Mouse (Mus musculus): ENCODE results near the gene Spryd4.
"Not testable (repeated sequence)": the region's sequence is repeated elsewhere in the genome, so short reads cannot be mapped to it uniquely, and the experiment has no call there.

The Spryd4 gene

DNA sequence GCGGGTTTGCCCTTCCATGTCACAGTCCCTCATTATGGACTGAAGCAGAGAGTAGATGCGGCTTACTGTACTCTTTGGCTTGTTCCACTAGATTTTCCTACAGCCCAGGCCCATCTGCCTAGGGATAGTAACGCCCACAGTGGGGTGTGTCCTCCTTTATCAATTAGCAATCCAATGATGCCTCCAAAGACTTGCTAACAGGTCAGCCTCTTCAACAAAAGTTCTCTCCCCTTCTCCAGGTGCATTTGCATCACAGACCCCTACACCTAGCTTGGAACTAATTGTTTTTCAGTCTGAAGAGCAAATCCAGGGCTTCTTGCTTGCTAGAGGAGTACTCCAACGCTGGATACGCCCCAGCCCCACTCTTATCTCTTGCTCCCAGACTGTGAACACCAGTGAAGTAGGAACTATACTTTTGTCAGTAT, 24.4 kb downstream of the Spryd4 start:
- no peak for ATAC-seq (ENCODE audit: low TSS enrichment)

DNA sequence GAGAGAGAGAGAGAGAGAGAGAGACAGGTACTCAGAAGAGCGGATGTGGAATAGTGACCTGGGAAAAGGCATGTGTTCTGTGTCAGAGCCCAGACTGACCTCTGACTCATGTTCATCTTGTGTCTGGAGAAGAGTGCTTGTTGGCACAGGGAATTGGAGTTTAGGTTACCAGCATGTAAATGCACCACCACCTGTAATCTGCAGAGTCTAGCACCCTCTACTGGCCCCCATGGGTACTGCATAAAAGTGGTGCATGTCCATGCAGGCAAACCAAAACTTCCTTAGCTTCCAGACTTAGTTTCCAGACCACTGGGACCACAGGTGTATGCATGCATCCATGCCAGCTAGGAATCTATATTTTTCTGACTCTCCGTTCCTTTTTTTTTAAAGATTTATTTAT, 25.6 kb downstream of the Spryd4 start:
- ATAC-seq (ENCODE audit: low TSS enrichment), result no peak; the same call in 1 of the 2 replicates

DNA sequence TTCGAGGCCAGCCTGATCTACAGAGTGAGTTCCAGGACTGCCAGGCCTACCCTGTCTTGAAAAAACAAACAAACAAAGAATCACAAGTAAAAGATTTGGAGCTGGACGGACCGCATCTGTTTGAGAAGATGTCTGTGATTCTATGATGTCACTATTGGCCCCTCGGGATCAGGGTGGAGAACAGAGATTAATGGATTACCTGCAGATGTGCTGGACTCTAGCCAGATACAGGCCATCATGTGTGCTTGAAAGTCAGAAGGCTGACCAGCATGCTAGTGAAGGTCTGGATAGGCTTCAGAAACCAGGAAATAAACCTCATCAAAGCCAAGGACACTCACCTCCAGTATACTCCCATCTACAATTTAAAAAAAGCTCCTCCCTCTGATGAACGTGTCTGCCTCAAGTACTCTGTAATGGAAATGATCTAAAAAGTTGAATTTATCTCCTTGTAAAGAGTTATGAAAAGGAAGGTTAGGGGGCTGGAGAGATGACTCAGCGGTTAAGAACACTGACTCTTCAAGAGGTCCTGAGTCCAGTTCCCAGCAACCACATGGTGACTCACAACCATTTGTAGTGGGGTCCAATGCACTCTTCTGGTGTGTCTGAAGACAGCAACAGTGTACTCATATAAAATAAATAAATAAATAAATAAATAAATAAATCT, 26.2 kb downstream of the Spryd4 start:
- no peak for ATAC-seq (ENCODE audit: low TSS enrichment)

DNA sequence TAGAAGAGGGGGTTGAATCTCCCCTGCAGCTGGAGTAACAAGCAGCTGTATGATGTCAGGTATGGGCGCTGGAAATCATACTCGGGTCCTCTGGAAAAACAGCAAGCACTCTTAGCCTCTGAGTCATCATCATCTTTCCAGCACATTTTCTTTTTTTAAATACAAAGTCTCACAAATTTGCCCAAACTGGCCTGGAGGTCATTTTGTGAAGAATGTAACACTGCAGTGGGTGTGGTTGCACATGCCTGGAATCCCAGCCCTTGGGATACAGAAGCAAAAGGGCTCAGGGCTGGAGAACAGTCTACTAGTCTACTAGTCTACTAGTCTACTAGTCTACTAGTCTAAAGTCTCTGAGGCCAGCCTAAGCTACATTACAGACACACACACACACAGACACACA, 27.3 kb downstream of the Spryd4 start:
- ATAC-seq (ENCODE audit: low TSS enrichment), result no peak

GRCm38 (mm10) chr10:128179989-128180388, 31.6 kb downstream of the Spryd4 start, which contains the start of gene Rbms2:
TSS of gene Rbms2 (minus strand) at chr10:128180297.
- no peak for ATAC-seq (ENCODE audit: low TSS enrichment)

- no peak for ATAC-seq (ENCODE audit: low TSS enrichment)
These were observed 34.3 kb downstream of the Spryd4 start for GRCm38 (mm10) chr10:128177316-128177715.

DNA sequence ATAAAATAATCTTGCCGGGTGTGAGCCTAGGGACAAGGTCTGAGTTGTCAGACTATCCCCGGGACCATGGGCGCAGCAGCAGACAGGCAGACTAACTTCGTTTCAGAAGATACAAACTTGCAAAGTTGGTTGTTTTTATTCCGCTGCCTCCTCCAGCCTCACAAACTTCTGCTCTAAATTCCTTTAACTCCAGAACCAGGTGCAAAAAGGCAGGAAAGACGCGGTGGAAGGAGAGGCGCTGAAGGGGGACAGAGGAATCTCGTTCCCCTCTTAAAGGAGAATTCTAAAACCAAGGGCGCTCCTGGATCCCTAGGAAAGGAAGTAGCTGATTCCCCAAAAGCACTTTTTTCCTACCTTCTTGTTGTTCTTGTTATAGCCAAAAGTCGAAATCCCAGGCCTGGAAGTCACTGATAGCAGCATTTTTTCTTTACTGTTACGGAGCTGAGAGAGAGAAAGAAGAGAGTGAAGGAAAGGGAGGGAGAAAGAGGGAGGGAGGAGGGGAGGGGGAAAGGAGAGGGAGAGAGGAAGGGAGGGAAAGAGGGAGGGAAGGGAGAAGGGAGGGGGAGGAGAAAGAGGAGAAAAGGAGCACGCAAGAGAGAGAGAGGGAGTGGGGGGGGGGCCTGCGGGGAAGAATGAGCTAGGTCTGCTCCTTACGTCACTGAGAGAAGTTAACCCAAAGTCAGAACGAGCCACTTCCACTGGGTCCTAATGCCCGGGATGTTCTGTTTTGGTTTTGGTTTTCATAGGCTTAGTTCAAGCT, 35.4 kb downstream of the Spryd4 start:
- peak; percentile 92 for ATAC-seq (ENCODE audit: low TSS enrichment)

- no peak for ATAC-seq (ENCODE audit: low TSS enrichment)
These were observed 36.3 kb downstream of the Spryd4 start for GRCm38 (mm10) chr10:128175302-128175701.

- not testable (repeated sequence) for ATAC-seq (ENCODE audit: low TSS enrichment)
These were observed 40.3 kb downstream of the Spryd4 start for GRCm38 (mm10) chr10:128171348-128171747.

DNA sequence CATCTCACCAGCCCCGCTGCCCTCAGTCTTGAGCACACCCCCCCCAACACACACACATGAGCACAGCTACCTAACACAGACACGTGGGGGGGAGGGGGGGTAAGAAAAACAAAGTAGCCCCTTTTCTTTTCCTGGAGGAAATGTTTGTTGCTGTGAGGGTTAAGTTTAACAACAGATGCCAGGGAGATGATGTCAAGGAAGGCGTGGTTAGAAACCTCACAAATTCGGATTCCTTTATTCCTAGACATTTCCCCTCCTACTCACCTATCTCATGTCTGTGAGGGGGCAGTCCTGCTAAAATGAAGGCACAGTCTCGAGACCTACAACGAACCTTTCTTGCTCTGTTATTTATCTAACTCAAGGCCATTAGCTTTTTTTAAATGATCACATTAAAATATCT, 44.5 kb downstream of the Spryd4 start:
- no peak for ATAC-seq (ENCODE audit: low TSS enrichment)

DNA sequence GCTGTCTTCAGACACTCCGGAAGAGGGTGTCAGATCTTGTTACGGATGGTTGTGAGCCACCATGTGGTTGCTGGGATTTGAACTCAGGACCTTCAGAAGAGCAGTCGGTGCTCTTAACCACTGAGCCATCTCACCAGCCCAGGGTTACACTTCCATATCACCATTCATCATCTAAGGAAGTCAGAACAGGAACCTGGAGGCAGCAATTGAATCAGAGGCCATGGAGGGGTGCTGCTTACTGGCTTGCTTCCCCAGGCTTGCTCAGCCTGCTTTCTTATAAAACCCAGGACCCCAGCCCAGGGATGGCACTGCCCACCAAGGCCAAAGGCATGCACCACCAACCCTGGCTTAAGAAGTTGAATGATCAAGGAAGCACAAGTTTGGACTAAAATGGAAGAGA, 45.9 kb downstream of the Spryd4 start:
- not testable (repeated sequence) for ATAC-seq (ENCODE audit: low TSS enrichment)

Measured in frontal cortex, adult (tissue).